Mouse (Mus musculus) lung, postnatal 25 days (tissue): ENCODE results near the gene Oosp1.

Experiments used
- DNase-seq: peaks from one replicate; pipeline ENCODE4 v3.0.0; 2022; ENCODE audit warnings: low spot score

Oosp1 gene

DNA sequence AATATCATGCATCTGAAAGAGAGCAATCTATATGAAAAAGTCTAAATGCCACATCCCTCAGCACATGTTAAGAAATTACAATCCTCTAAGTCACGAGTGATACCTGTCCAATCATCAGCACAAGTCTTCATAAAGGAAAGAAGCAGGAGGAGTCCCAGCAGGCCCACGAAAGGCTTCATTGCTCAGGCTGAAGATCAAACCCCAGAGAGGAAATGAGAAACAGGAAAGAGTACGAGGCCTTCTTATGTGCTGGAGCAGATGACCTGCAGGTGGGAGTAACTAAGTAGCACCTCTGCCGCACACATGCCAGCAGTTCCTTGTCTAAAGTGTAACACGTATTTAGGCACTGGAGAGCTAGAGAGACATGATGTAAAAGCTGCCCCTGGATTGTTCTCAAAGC lies at the start of gene Oosp1:
TSS of gene Oosp1 (minus strand) at position 312 of the 400 bp plus-strand sequence.
- no peak for DNase-seq

DNA sequence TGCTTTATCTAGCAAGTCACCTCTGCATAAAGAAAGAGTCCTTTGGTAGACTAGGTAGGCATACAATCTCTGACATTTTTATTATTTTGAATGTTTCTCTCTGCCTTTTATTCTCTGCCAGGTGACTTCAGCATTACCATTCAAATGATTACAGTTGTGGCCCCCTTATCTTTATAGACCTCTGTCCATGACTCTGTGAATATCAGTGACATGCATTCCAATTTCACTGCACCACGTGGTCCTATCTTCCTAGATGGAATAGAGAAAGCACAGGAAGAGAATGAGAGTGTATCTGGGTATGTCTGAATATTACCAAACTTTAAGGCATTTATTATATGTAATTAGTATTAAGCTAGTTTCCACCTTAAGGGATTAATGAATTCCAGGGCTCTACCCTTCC lies 45.5 kb upstream of the Oosp1 start:
- no peak for DNase-seq

DNA sequence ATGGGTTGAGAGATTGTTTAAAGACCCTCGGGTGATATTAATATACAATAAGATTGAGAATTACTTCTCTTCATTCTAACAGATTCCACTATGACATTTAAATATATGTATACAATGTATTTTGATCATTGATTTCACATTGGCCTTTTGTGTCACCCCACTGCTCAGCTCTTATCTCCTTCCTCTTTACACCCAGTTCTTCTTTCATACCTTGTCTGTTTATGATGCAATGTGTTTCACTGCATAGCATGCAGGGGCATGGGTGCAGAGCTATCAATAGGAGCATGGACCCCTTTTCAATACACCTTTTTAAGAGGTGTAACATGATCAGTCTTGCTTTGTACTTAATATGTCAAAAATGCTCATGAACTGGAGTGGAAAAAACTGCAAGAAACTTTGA lies 39.3 kb upstream of the Oosp1 start:
- no peak for DNase-seq

DNA sequence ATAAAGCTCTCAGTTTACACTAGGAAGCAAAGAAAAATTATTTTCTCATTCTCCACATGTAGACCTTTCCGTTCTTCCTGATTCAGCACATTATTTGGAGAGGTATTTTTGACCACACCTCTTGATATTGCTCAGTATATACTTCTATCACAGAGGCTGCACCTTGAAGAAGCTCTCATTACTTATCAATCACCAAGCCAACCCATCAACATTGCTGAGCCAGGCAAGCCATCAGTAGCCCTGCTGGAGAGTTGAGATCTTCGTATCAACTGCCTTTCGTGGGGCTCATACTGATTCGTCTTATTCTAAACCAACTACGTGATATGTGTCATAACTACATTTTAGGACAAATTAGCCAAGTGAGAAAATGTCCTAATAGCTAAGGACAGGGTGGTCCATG lies 36.4 kb upstream of the Oosp1 start:
- DNase-seq = no peak

DNA sequence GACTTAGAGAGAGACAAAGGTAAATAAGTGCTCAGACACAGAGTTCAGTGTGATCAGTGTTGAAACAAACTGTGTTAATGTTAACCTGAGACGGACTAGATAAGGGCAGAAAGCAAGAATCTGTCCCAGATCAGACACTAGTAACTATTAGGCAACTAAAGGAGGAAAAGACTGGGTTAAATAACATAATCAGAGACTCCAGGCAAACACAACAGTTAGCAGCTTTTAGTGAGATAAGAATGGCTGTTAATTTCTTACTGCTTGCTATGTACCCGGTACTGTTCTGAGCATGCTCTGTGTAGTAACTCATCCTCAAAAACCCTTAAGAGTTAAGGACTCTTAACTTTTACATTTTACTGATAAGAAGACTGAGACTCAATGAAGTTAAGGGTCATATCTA lies 35.0 kb upstream of the Oosp1 start:
- no peak for DNase-seq

DNA sequence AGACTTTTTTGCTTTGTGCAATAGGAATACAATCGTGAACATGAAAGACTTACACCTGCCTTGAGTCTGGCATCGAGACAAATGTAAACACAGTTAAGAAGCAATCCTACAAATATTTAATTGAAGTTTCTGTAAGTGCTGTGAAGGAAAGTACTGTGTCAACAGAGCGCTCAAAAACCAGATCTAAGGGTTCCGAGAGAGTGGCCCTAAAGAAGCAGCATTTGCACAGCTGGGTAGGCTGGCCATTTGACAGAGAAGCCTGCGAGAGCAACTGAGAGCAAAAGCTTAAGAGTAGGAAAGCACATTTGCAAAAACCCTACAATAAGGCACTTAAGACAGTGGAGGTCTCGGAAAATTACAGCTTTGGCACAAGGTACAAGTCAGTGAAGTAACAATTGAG lies 33.3 kb upstream of the Oosp1 start:
- peak; percentile 50 for DNase-seq

DNA sequence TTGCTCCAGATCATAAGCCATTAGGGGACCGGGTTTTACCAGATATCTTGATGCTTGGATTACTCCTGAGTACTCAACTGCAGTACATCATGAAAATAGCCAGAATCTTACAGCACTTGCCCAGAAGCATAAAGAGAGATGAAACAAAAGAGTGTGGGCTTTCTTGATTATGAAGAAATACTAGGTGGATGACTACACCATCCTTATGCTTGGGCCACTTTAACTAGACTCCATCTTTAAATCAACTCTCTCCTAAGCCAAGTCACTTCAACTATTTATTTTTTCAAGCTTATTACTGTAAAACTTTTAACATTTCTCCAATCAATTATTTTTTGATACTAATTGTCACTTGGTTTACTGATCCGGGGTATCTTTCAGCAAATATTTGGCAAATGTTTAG lies 32.9 kb upstream of the Oosp1 start:
- no peak for DNase-seq

DNA sequence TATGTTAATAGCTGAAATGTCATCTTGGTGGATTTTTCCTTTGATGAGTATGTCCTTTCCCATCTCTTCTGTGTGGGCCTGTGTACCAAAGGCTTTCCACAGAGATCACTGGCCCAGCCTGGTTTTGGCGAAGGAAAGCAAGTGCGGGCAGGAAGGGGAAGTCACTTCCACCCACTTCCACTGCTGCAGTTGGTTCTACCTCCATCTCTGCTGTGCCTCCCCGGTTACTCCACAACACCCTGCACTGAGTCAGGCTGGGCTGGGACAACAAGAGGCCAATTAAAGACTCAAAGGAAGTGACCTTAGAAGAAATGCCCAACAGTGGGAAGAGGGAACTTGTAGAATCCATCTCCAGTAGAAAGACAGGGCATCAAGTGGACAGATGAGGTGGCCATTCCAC lies 29.1 kb upstream of the Oosp1 start:
- DNase-seq = no peak

DNA sequence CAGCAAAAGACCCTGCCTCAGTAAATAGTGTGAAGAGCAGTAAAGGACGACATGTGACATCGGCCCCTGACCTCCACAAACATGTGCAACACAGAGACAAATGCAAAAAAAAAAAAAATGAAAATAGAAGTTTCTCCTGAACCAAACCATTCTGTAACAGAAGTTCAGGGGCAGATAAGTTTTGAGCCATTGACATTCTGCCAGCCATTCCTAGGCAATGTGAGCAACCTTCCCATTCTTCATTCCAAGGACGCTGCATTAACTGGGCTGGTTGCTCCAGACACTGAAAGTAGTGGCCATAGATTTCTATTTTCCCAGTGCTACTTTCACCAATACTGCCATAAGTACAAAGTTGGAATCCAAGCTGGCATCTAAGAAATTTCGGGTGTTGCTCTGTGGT lies 21.5 kb upstream of the Oosp1 start:
- no peak for DNase-seq

DNA sequence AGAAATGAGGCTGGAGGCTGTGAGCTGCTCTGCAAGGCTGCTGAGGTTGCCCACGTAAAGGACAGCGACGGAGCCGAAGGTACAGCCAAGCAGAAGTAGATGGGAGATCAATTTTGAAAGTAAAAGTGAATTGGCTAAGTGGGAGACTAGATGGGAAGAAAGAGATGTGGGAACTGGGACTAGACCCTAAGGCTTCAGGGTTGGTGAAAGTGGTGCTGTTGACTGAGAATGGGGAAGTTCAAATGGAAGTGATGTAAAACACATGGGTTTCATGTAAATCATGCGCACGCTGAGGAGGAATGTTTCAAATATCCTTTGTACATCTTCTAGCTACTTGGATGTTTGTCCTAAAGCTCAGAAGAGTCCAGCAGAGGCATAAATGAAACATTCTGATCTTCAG lies 7.4 kb upstream of the Oosp1 start:
- no peak for DNase-seq

DNA sequence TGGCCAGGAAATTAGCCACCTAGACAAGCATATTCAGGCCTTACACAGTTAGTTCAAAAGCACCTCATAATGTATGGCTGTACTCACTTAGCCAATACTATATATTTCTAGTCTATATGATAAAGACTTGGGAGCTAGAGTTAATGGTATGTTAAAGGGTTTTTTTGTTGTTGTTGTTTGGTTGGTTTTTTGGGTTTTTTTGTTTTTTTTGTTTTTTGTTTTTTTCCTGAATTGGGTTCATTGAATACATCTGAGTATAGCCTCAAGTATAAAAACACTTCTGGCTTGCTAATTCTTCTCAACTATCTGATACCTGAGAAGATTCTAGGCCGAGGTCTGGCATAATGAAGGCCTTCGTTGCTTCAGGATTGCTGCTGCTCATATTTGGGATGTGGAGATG lies 5.8 kb upstream of the Oosp1 start, which contains the start of gene Oosp3:
TSS of gene Oosp3 (plus strand) at position 301 of the 400 bp plus-strand sequence.
- no peak for DNase-seq

DNA sequence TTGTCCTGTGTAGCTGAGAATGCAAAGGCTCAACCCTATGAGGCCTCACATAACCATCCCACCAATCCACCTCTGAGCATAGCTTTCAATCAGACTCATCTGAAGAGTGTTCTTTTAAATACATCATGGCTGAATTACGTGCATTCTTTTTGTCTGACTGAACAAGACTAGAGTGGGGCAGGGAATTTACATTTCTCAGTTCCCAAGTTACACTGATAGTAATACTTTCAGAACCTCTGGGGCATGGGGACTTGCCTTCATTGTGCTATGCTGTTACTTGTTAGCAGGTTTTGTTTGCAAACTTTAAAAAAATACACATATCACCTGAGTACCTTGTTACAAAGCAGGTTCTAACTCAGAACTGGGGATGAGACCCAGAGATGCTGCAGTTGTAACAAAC lies 504 bp upstream of the Oosp1 start:
- DNase-seq = no peak

DNA sequence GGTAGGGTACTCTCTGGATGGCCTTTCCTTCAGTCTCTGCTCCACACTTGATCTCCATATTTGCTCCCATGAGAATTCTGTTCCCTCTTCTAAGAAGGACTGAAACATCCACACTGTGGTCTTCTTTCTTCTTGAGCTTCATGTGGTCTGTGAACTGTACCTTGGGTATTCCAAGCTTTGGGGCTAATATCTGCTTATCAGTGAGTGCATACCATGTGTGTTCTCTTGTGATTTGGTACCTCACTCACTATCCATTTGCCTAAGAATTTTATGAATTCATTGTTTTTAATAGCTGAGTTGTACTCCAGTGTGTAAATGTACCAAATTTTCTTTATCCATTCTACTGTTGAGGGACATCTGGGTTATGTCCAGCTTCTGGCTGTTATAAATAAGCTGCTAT lies 29.4 kb downstream of the Oosp1 start:
- DNase-seq = no peak

DNA sequence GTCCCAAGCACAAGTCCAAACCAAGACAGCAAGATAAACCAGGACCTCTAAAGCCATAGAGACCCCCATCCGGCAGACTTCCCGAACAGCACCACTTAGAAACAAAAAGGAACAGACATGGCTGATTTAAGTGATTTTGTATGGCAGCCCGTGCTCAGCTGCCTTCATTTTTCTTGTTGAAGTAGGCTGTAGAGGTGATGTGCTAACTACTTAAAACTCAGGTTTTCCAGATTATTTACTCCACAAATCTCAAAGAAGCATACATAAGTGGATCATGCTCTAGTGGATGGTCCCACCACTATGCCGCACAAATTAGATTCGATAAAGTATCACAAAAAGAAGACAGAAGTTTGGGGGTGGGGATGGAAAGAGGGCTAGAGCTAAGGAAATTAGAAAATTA lies 30.5 kb downstream of the Oosp1 start, which contains the start of gene Oosp2:
TSS of gene Oosp2 (minus strand) at position 101 of the 400 bp plus-strand sequence.
- DNase-seq = no peak

DNA sequence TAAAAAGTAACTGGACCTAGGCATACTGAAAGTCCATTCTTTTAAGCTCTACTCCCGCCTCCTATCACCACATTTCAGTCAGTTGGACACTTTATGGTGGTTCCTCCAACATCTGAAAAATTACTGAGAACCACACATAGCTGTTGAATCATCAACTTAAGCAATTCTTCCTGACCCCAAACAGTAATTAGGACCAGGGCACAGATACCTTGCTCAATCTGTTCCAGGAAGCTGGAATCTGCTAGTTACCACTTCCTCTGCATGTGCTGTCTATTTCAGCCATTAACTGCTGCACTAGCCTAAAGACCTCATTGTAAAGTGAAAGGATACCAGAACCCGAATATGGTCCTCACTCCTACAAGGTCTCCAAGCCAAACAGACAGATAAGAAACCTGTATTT lies 31.8 kb downstream of the Oosp1 start:
- DNase-seq = peak; percentile 1

DNA sequence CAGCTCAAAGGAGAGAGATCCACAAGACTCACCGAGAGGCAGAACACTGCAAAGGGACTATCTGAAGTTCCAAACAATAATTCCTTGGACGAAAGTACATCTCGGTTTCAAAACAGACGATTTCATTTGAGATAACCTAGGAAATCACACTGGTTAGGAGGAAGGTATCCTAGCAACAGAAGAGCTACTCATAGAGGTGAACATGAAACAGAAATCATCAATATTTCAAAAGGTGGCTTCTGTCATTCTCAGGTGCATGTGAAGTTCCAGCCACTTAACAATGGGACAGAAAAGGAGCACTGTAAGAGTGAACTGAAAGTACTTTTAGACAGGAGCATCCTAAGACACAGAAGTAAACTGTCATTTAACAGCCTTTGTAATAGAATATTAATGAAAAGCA lies 41.4 kb downstream of the Oosp1 start:
- DNase-seq = no peak

DNA sequence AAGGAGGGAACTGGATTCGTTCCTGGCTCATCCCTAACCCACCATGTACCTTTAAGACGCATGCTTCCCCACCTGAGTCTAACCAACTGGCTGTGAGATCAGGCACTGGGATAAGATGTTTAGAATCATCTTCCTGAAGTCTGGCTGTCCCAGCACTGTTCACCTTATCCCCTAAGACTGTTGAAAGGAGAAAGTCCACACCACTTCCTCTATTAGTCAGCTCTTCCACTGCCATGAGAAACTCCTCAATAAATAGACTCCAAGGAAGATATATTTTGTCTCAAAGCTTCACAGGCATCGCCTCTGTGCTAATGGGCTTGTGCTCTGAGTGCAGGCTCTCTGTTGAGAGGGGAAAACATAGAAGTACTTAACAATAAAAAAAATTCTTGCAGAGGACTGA lies 44.8 kb downstream of the Oosp1 start:
- no peak for DNase-seq

DNA sequence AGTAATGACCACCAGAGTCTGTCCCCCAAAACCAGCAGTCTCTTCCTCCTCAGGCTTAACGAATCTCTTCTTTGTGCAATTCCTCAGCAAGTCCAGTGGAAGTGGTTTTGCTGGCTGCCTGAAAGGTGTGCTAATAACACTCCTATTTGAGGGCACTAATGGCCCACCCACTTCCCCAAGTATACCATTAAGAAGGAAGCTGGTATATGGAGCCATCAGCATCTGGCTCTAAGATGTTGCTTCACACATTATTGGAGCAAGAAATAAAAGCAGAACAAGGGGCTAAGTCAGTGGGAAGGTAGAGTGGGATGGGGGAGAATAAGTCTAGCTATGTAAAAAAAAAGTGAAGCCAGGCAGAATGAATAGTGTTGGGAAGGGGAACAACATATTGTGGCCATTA lies 50.2 kb downstream of the Oosp1 start, which contains the start of gene Ms4a3:
TSS of gene Ms4a3 (minus strand) at position 120 of the 400 bp plus-strand sequence.
- DNase-seq = peak; percentile 2

DNA sequence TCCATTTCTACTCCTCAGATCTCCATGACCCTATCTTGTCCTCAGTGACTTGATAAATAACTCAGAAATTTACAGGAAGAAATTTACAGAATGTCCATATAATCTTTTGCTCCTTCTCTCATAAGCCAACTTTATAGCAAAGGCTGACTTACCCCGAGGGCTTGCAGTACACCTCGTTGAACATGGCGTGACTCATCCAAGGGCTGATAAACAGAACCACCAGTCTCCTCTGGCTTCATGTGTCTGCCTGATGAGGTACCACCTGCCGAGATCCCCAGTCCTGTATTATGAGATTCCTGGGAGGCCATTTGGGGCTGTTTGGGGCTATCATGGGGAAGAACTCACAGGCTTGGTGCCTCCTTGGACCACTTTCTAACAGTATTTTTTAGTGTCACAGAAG lies 51.9 kb downstream of the Oosp1 start:
- DNase-seq = no peak

DNA sequence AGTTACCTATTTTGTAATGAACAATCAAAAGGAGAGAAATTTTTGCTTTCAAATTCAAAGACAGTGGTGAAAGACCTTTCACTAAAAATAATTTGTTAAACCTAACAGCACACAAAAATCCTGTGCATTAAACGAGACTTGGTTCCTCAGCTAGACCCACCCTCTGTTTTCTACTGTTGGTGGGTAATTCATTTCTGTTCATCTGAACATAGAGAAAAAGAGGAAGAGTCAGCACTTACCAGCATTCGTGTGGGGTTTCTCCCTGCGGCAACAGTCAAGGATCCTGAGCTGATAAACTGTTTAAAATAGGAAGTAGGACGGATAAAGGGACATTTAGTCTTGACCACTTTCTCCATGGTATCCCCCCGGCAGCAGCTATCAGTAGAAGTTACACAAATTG lies 55.4 kb downstream of the Oosp1 start:
- DNase-seq = no peak

DNA sequence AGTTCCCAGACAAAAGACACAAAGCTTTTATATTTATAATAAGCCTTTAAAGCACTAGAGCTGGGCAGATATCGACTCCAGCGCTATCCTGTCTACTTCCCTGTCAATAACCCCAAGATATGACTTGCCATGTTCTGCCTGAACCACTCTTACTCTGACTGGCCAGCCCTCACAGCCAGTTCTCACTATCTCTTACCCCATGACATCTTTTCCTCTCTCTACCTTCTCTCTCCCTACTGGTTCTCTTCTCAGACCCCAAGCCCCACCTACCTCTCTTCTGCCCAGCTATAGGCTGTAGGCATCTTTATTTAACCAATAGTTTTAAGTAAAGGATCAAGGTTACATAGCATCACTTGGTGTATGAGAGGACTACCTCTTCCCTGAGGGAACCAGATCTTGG lies 56.6 kb downstream of the Oosp1 start:
- no peak for DNase-seq

DNA sequence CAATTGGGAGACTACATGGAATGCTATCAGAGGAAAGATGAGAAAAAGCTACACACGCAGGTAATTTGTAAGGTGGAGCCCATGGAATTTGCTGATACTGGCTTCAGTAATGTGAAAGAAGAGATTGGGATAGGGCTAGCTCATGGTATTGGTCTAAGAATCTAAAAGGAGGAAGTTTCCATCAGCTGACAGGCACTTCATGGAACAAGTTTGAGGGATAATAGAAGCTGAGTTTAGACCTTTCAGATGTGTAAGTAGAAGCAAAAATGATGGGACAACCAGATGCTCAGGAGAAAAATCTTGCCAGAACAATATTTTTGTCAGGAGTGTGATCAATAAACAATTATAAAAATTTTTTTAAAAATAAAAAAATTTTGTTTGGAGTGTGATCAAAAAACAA lies 57.2 kb downstream of the Oosp1 start:
- DNase-seq = no peak

DNA sequence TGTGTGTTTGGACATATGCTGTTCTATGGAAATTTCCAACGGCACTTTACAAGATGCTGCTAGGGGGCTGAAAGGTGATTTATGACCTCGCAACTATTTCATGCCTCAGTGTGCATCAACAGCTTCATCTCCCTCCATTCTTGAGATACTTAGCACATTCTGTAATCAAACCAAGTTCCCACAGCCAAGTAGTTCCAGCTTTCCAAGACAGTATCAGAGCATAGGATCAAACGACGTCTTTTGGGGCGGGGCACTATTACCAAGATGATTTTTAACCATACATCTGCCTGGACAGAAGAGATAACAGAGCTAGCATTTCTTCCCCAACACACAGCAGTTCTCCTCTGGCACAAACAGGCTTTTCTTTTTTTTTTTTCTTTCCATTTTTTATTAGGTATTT lies 65.7 kb downstream of the Oosp1 start:
- no peak for DNase-seq

DNA sequence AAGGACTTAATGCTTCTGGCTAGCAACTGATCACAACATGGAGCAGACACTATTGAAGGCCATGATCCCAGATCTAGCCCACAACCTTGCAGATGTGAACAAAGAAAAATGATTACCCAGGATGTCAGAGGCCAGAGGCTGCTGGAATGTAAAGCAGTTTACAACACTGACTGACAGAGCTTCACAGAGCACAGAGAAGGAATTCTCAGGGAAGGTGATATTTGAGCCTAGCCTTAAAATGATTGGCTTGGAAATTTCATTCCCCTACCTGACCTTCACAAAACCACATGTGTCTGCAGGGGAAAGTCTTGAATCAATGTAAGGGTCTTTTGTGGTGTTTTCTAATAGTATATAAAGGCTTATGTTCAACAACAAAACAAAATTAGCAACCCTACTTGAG lies 66.2 kb downstream of the Oosp1 start:
- no peak for DNase-seq

DNA sequence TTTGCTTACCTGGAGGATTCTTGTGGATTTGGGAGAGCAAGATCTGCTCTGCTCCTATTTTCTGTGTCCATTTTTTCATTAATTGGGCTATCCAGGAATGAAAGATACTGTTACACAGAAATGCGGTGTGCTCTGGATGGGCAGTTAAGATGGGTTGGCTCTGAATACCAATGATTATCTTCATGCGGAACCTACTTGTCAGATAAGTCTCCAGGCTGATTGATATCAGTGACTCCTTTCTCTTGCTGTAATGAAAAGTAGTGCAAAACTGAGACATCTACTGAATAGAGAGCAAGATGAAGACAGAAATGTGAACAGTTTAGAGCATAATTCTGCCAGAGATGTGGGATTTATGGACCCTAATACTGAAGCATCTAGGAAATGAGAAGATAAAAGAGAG lies 67.4 kb downstream of the Oosp1 start, which contains the start of gene Ms4a2:
TSS of gene Ms4a2 (minus strand) at position 169 of the 400 bp plus-strand sequence.
- DNase-seq = no peak
